Mouse (Mus musculus) naive thymus-derived CD4-positive, alpha-beta T cell, adult 2 months (primary cell): ENCODE measurements around the gene Pdlim4.

ENCODE experiments used
- DNase-seq: peaks from one replicate; pipeline ENCODE4 v3.0.0-alpha.2; 2011; ENCODE audit warnings: low read depth

The Pdlim4 gene

GRCm38 (mm10) chr11:54068520-54069371 lies at the start of gene Pdlim4:
Pdlim4 (minus strand) TSS chr11:54069014.
- DNase-seq = peak; percentile 65

- no peak for DNase-seq
Measured at GRCm38 (mm10) chr11:54117096-54117495, 48.3 kb upstream of the Pdlim4 start.

GRCm38 (mm10) chr11:54116406-54116805 lies 47.6 kb upstream of the Pdlim4 start:
- DNase-seq = no peak

- no peak for DNase-seq
Measured at GRCm38 (mm10) chr11:54115911-54116310, 47.1 kb upstream of the Pdlim4 start.

- DNase-seq = no peak
Measured at GRCm38 (mm10) chr11:54115301-54115700, 46.5 kb upstream of the Pdlim4 start.

- DNase-seq = no peak
Measured at GRCm38 (mm10) chr11:54114746-54115145, 45.9 kb upstream of the Pdlim4 start.

- DNase-seq = no peak
Measured at GRCm38 (mm10) chr11:54113352-54113751, 44.5 kb upstream of the Pdlim4 start.

- DNase-seq = peak; percentile 78
Measured at GRCm38 (mm10) chr11:54112920-54113319, 44.1 kb upstream of the Pdlim4 start.

GRCm38 (mm10) chr11:54111976-54112741 lies 43.3 kb upstream of the Pdlim4 start:
- DNase-seq = no peak

- DNase-seq = no peak
Measured at GRCm38 (mm10) chr11:54111291-54111690, 42.5 kb upstream of the Pdlim4 start.

GRCm38 (mm10) chr11:54108894-54109293 lies 40.1 kb upstream of the Pdlim4 start:
- DNase-seq = no peak

- no peak for DNase-seq
Measured at GRCm38 (mm10) chr11:54108131-54108530, 39.3 kb upstream of the Pdlim4 start.

GRCm38 (mm10) chr11:54107239-54107638 lies 38.4 kb upstream of the Pdlim4 start:
- no peak for DNase-seq

- DNase-seq = no peak
Measured at GRCm38 (mm10) chr11:54106676-54107075, 37.9 kb upstream of the Pdlim4 start.

GRCm38 (mm10) chr11:54105011-54105410 lies 36.2 kb upstream of the Pdlim4 start:
- DNase-seq = peak; percentile 73

GRCm38 (mm10) chr11:54102706-54103449 lies 34.1 kb upstream of the Pdlim4 start:
- no peak for DNase-seq

- no peak for DNase-seq
Measured at GRCm38 (mm10) chr11:54101701-54102100, 32.9 kb upstream of the Pdlim4 start.

GRCm38 (mm10) chr11:54100692-54101591 lies 32.1 kb upstream of the Pdlim4 start:
- DNase-seq = peak; percentile 65

- DNase-seq = peak; percentile 32
Measured at GRCm38 (mm10) chr11:54100045-54100691, 31.4 kb upstream of the Pdlim4 start, which contains the start of gene P4ha2. P4ha2 (plus strand) TSS chr11:54100095.

- DNase-seq = peak; percentile 64
Measured at GRCm38 (mm10) chr11:54093000-54093399, 24.2 kb upstream of the Pdlim4 start.

GRCm38 (mm10) chr11:54092188-54092587 lies 23.4 kb upstream of the Pdlim4 start:
- DNase-seq = no peak
